Mouse (Mus musculus): ENCODE measurements around the gene Plekha4. TPM values are rescaled to one million over a fixed set of nuclear protein-coding genes. Genes with fewer than 3 reads are reported as not detected.

The Plekha4 gene
- polyA plus RNA-seq, 1 experiment, result 12.9 TPM

DNA sequence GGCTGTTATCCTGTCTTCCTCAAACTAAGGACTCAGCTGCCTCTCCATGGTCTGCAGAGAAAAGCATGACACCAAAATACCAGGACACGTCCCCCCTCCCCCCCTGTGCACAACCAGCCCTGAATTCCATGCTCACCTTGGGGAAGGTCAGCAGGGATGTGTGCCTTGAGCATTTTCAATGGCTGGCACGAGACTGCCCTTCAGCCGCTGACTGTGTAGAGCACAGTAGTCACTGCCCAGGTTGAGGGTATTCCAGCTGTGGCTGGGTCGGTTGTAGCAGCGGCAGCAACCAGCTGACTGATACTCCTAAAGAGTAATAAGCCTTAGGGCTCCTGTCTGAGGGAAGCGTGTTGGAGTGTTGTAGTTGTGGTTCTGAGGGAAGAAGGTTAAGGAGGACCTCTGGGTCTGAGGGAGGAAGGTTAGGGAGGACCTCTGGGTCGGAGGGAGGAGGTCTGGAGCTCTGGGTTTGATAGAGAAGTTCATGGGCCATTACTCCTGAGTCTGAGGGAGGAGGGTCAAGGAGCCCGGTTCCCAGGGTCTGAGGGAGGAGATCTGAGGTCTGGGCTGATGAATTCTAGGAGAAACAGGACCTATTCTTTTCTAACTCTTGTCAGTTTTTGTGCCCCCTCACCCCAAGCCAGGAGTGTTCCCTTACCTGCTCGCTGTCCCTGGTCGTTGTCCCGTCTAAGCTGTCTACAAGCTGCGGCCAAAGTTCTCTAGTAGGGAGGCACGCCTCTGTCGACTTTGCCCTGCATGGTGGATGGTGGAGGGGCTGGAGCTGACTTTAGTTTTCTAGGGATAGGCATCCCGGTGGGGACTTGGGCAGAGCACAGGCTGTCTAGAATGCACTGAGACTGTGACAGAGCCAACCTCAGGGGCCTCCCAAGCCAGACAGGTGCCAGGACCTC lies 48.6 kb downstream of the Plekha4 start:
- no peaks in the 10 kb centered on the region; the same call in 1 of the 2 replicates for H3K36me3 ChIP-seq (ENCODE audit: control insufficient read depth, insufficient read depth, low read length)
- TF ChIP-seq CTCF (IDR thresholded peaks at IDR 0.05; ENCODE audit: control insufficient read depth, insufficient read depth, insufficient replicate concordance, low read depth, low read length) (no peak), POLR2A (IDR thresholded peaks at IDR 0.05; ENCODE audit: control insufficient read depth, low read depth, low read length) (no peak)
- H3K4me1 ChIP-seq (ENCODE audit: control insufficient read depth, insufficient read depth, low read length), result peaks cover 7% of the 10 kb centered on the region
- no peak overlapping the region for H3K4me3 ChIP-seq (ENCODE audit: control insufficient read depth, low read depth, low read length)
- no peaks in the 10 kb centered on the region for H3K27me3 ChIP-seq (ENCODE audit: control insufficient read depth, insufficient read depth, low read length)
- H3K27ac ChIP-seq (ENCODE audit: control insufficient read depth, insufficient read depth, low read depth, low read length), result no peak overlapping the region

GRCm38 (mm10) chr7:45585923-45586322 lies 59.8 kb downstream of the Plekha4 start:
- TF ChIP-seq CTCF (IDR thresholded peaks at IDR 0.05; ENCODE audit: control insufficient read depth, insufficient read depth, insufficient replicate concordance, low read depth, low read length), result no peak
- no peak for TF ChIP-seq POLR2A (IDR thresholded peaks at IDR 0.05; ENCODE audit: control insufficient read depth, low read depth, low read length)
- H3K4me1 ChIP-seq (ENCODE audit: control insufficient read depth, insufficient read depth, low read length), result peaks cover 13% of the 10 kb centered on the region
- no peaks in the 10 kb centered on the region for H3K27me3 ChIP-seq (ENCODE audit: control insufficient read depth, insufficient read depth, low read length)
- H3K27ac ChIP-seq (ENCODE audit: control insufficient read depth, insufficient read depth, low read depth, low read length), result no peak overlapping the region
- H3K4me3 ChIP-seq (ENCODE audit: control insufficient read depth, low read depth, low read length), result no peak overlapping the region
- H3K36me3 ChIP-seq (ENCODE audit: control insufficient read depth, insufficient read depth, low read length), result no peaks in the 10 kb centered on the region; the same call in 1 of the 2 replicates

GRCm38 (mm10) chr7:45587631-45588592 lies 61.8 kb downstream of the Plekha4 start:
- TF ChIP-seq POLR2A (IDR thresholded peaks at IDR 0.05; ENCODE audit: control insufficient read depth, low read depth, low read length), result no peak
- no peaks in the 10 kb centered on the region for H3K27me3 ChIP-seq (ENCODE audit: control insufficient read depth, insufficient read depth, low read length)
- H3K27ac ChIP-seq (ENCODE audit: control insufficient read depth, insufficient read depth, low read depth, low read length), result no peak overlapping the region
- no peak overlapping the region for H3K4me3 ChIP-seq (ENCODE audit: control insufficient read depth, low read depth, low read length)
- H3K4me1 ChIP-seq (ENCODE audit: control insufficient read depth, insufficient read depth, low read length), result peaks cover 12% of the 10 kb centered on the region
- no peaks in the 10 kb centered on the region; the same call in 1 of the 2 replicates for H3K36me3 ChIP-seq (ENCODE audit: control insufficient read depth, insufficient read depth, low read length)

DNA sequence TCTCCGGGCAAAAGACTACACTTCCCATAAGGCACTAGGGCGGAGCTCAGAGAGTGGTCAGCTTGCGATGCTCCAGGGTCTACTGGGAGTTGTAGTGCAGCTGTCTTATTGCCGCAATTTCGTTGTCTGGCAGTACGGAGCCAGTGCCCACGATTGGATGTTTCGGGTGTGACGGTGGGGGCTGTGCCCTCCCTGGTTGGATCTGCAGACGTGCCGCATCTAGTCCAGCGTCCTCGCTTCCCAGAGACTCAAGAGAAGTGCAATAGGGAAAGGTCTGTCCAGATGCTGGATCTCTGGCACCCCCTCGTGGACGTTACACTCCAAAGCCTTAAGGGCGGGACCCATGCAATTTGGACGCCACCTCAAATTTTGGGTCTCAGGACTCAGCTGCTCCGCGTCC lies 63.0 kb downstream of the Plekha4 start:
- Histone ChIP-seq H3K4me1 (ENCODE audit: control insufficient read depth, insufficient read depth, low read length) (peaks cover 12% of the 10 kb centered on the region), H3K36me3 (ENCODE audit: control insufficient read depth, insufficient read depth, low read length) (no peaks in the 10 kb centered on the region; the same call in 1 of the 2 replicates), H3K27me3 (ENCODE audit: control insufficient read depth, insufficient read depth, low read length) (no peaks in the 10 kb centered on the region), H3K4me3 (ENCODE audit: control insufficient read depth, low read depth, low read length) (peak overlapping the region; percentile 77), H3K27ac (ENCODE audit: control insufficient read depth, insufficient read depth, low read depth, low read length) (no peak overlapping the region)
- no peak for TF ChIP-seq POLR2A (IDR thresholded peaks at IDR 0.05; ENCODE audit: control insufficient read depth, low read depth, low read length)
- TF ChIP-seq CTCF (IDR thresholded peaks at IDR 0.05; ENCODE audit: control insufficient read depth, insufficient read depth, insufficient replicate concordance, low read depth, low read length), result peak; percentile 71; the same call in 1 of the 2 replicates

GRCm38 (mm10) chr7:45589898-45590297 lies 63.8 kb downstream of the Plekha4 start:
- H3K36me3 ChIP-seq (ENCODE audit: control insufficient read depth, insufficient read depth, low read length), result no peaks in the 10 kb centered on the region; the same call in 1 of the 2 replicates
- TF ChIP-seq POLR2A (IDR thresholded peaks at IDR 0.05; ENCODE audit: control insufficient read depth, low read depth, low read length) (no peak), CTCF (IDR thresholded peaks at IDR 0.05; ENCODE audit: control insufficient read depth, insufficient read depth, insufficient replicate concordance, low read depth, low read length) (no peak)
- H3K4me1 ChIP-seq (ENCODE audit: control insufficient read depth, insufficient read depth, low read length), result peaks cover 12% of the 10 kb centered on the region
- no peaks in the 10 kb centered on the region for H3K27me3 ChIP-seq (ENCODE audit: control insufficient read depth, insufficient read depth, low read length)
- peak overlapping the region; percentile 27; the same call in 1 of the 2 replicates for H3K27ac ChIP-seq (ENCODE audit: control insufficient read depth, insufficient read depth, low read depth, low read length)
- no peak overlapping the region for H3K4me3 ChIP-seq (ENCODE audit: control insufficient read depth, low read depth, low read length)

DNA sequence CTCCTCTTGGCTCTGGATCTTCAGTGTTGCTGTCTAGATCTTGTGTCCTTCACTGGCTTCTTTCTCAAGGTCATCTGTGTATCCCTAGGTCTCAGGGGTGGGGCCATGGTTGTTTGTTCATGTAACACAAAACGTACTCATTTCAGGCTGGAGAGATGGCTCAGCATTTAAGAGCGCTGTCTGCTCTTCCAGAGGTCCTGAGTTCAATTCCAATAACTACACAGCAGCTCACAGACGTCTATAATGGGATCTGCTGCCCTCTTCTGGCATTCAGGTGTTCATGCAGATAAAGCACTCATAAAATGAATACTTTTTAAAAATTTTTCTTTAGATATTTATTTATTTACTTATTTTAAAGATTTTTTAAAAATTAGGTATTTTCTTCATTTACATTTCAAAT lies 64.7 kb downstream of the Plekha4 start:
- TF ChIP-seq POLR2A (IDR thresholded peaks at IDR 0.05; ENCODE audit: control insufficient read depth, low read depth, low read length) (no peak), CTCF (IDR thresholded peaks at IDR 0.05; ENCODE audit: control insufficient read depth, insufficient read depth, insufficient replicate concordance, low read depth, low read length) (no peak)
- no peaks in the 10 kb centered on the region for H3K27me3 ChIP-seq (ENCODE audit: control insufficient read depth, insufficient read depth, low read length)
- H3K4me1 ChIP-seq (ENCODE audit: control insufficient read depth, insufficient read depth, low read length), result peaks cover 12% of the 10 kb centered on the region
- no peak overlapping the region for H3K27ac ChIP-seq (ENCODE audit: control insufficient read depth, insufficient read depth, low read depth, low read length)
- H3K4me3 ChIP-seq (ENCODE audit: control insufficient read depth, low read depth, low read length), result no peak overlapping the region
- H3K36me3 ChIP-seq (ENCODE audit: control insufficient read depth, insufficient read depth, low read length), result no peaks in the 10 kb centered on the region; the same call in 1 of the 2 replicates

- H3K36me3 ChIP-seq (ENCODE audit: control insufficient read depth, insufficient read depth, low read length), result no peaks in the 10 kb centered on the region; the same call in 1 of the 2 replicates
- H3K4me1 ChIP-seq (ENCODE audit: control insufficient read depth, insufficient read depth, low read length), result peaks cover 12% of the 10 kb centered on the region
- H3K4me3 ChIP-seq (ENCODE audit: control insufficient read depth, low read depth, low read length), result no peak overlapping the region
- H3K27me3 ChIP-seq (ENCODE audit: control insufficient read depth, insufficient read depth, low read length), result no peaks in the 10 kb centered on the region
- TF ChIP-seq CTCF (IDR thresholded peaks at IDR 0.05; ENCODE audit: control insufficient read depth, insufficient read depth, insufficient replicate concordance, low read depth, low read length) (no peak), POLR2A (IDR thresholded peaks at IDR 0.05; ENCODE audit: control insufficient read depth, low read depth, low read length) (no peak)
- no peak overlapping the region for H3K27ac ChIP-seq (ENCODE audit: control insufficient read depth, insufficient read depth, low read depth, low read length)
These were observed 65.8 kb downstream of the Plekha4 start for GRCm38 (mm10) chr7:45591880-45592279.

Data from testis, adult 2 months (tissue).